Mouse (Mus musculus) stomach, postnatal 0 days (tissue): ENCODE data around the gene Mycbp2.

Experiments
- CTCF ChIP-seq: IDR thresholded peaks from 2 replicates; pipeline ENCODE4 v1.5.1; 2016; ENCODE audit warnings: antibody characterized with exemption, low read depth, mild to moderate bottlenecking, moderate library complexity
- EP300 ChIP-seq: optimal IDR thresholded peaks from 2 replicates; pipeline ENCODE3; 2016; ENCODE audit warnings: antibody characterized with exemption

DNA sequence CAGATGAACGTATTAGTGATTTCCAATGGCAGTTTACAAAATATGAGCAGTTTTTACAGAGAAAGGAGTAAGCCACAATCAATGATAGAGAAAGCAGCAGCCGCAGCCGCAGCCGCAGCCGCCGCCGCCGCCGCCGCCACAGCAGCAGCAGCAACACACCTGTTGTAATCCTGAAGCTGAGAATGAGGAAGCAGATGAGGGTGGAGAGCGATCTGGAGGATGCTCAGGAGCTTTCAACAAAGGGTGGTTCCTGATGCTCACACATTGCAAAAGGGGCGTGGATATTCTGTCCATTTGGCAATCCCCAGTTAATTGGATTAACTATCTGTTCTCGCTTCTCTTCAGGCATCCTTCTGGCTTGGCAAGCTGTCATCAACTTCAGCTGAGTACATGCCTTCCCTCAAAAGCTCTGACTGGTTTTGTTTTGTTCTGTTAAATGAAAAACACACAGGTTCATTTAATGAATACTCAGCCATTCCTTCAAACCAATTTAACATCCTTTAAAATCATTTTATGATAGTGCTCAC is 38.5 kb upstream of the Mycbp2 start:
- TF ChIP-seq CTCF (no peak), EP300 (no peak)
